Mouse (Mus musculus) mouse trophoblast stem cell (cell line): ENCODE results near the gene Clcnkb.

Source experiments
- in situ Hi-C, 2 experiments: fragments of 300-500 bp; cut with MseI, MboI; formaldehyde crosslinking; loops; 2 replicates in 1 of 2; 3 replicates in 1 of 2; pipeline ENCODE4 v1.15.1; 2025

Clcnkb gene

DNA sequence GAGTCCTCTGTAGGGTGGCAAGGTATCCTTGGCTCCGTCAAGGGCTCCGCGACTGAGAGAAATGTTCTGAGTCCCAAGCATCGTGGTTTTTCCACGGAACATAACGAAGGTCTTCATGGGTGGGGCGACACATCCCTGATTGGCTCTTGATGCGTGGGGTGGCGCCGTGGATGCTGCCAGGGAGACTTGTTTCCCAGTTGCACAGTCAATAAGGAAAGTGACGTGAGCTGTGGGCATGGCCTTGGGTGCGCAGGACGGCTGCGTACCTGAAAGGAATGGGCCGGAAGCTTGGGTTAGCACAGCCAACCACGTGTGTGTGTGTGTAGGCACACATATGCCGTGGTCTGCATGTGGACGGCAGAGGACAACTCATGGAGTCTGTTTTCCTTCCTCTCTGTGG lies 17.4 kb upstream of the Clcnkb start:
- in situ Hi-C loops = no loop called here

DNA sequence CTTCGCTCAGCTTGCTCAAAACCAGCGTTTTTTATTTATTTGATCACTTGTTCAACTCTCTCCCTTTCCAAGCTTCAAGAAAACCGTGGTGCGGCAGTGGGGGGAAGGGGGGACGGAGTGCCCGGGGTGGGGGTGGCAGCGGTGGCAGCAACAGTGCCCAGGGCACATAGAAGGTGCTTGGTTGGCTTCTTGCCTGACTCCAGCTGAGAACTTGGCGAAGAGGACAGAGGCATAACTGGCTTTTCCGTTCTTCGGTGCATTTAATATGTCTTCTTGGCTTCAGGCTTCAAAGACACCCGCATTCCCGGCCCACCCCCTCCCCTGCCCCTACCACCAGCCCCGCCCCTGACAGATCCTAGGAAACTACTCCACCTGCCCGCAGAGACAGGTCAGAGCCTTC lies 16.9 kb upstream of the Clcnkb start:
- in situ Hi-C loops = no loop called here

DNA sequence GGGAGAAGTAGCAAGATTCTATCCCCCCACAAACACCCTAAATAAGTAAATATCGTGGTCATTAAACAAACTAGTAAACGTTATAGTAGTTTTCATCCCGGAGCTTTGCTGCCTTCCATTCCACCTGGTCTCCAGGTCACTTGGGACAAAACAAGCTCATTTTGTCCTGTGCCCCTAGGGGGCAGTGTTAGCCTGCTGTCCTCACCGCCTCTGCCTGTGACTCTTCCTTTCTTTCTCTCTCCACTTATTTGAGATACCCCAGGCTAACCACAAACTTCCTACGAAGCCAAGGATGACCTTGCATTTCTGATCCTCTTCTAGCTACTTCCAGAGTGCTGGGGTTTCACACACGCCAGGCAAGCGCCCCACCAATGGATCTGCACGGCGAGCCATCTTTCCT lies 15.2 kb upstream of the Clcnkb start:
- in situ Hi-C loops = no loop called here

DNA sequence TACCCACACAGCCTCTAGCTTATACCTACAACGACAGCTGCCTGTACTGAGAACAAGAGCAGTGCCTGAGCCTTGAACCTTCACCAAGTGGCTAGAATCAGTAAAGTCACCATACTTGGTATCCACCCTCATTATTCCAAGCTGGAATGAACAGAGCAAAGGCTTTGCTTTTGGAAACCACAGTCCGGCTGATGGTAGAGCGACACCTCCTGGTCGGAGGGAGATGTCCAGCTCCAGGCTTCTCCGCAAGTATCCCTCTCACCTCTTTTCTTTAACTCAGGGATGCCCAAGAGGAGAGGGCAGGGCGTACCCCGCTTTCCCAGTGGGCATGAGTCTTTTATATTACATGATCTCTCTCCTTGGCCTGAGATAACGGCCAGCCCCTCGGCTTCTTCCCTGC lies 14.0 kb upstream of the Clcnkb start:
- in situ Hi-C loops = loop anchor here in 1 of 2 experiments (5.0 kb wide), 1 partner anchor 38 kb away; no protein-coding TSS in a partner anchor

DNA sequence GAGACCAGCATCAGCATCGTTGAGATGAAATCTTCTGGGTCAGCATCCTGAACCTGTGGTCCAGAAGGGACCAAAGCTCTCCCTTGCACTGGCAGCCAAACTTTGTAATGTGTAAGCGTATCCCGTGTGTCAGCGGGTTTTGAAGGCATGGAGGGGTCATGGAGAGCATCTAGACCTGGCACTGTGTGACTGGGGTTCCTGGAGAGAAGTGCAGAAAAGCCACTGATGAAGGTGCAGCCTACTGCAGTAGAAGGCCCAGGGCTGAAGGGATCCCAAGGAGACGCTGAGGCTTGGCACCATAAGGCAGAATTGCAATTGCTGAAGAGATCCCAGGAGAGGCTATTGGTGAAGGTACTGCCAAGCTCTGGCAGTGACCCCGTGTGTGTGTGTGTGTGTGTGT lies 13.6 kb upstream of the Clcnkb start:
- in situ Hi-C loops = loop anchor here in 1 of 2 experiments (5.0 kb wide), 1 partner anchor 37 kb away; no protein-coding TSS in a partner anchor

DNA sequence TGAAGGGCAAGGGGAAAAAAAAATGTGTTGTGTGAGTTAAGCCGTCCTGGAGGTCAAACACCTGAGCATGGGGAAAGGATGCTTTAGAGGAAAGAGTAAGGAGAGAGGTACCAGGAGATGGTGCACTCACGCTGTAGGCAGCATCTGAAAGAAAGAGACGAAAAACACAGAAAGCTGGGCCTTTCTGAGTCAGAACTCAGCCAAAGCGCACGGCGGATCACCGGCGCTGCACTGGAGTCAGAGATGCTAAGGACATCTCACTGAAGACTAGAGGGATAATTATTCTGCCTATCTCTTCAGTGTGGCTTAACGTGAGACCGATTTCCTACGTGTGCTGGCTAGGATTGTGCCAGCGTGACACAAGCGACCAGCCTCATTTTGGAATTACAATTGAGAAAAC lies 12.1 kb upstream of the Clcnkb start:
- in situ Hi-C loops = loop anchor here in 1 of 2 experiments (5.0 kb wide), 1 partner anchor 36 kb away; no protein-coding TSS in a partner anchor

DNA sequence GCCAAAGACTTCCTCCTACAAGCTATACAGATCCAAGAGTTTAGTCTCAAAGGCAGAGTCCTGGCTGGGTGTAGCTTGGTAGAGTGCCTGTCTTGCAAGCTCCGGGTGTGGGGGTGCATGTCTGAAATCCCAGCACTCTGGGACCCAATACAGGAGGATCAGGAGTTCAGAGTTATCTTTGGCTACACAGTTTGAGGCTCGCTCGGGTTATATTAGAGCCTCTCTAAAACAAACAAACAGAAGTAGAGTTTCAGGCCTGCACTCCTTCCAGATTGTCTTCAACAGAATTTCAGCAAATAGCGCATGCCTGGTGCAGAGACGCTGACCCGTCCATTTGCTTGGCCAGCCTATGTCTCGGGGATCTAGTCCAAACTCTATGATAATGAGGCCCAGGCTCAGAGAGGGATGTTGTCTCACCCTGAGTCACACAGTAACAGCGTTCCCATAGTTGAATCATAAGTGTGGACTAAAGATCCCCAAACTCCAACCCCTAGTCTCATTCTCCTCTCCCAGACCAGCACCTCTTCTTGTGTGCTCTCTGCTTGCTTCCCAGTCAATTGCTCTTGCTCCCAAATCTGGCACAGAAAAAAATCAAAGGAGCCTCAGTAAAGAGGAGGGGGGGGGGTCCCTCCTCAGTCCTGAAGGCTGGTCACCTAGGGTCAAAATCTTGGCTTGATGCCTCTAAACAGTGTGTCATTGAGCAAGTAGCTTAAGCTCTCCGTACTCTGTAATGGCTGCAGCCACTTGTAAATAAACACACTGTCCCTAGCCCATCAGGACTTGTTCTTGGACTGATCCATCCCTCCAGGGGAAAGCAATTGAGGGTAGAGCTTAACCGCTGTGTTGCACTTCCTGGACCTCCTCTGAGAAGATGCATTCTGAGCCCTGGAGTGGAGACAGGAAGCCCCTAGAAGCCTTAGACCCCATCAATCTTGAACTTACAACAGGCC lies 11.3 kb upstream of the Clcnkb start:
- in situ Hi-C loops = loop anchor here in 1 of 2 experiments (5.0 kb wide), 1 partner anchor 35 kb away; no protein-coding TSS in a partner anchor

DNA sequence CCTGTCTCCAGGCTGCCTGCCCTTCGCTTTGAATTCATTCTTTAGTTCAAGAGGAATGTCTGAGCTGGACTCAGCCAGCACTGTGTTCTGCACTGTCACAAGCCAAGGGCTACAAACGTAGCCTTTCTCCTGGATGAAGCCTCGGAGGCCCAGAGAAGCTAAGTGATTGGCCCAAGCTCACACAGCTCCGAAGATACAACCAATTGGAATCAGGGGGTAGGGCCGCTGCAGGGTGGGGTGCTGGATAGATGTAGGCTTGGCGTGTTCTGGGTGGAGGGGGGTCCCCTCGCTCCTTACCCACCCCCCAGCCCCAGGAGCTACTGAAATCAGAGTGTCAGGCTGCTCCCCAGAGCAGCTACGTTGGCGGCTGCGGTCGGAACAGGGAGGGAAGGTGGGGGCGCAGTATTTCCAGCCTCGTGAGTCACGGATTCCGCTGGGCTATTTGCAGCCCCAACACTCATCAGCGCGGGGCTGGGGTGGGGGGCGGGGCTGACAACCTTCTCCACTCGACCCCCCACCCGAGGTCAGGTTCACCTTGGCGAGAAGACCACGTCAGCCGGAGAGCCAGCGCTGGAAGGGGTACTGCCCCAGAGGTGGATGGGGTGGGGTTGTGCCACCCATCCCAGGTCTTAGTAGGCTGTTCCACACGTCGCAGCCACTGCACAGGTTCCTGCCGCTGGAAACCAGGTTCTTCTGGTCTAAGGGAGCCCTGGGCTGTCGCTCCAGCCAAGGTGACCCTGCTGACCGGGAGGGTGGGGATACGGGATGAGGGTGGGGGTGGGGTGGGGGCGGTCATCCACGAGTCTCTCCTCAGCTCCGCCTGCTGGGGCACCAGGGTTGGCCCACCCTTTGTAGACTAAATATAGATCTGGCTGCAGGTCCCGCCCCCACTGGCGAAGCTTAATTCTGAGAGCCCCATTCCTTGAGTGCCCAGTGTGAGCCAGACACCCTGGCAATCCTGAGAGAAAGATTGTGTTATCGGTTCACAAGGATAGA lies 10.0 kb upstream of the Clcnkb start:
- in situ Hi-C loops = loop anchor here in 1 of 2 experiments (5.0 kb wide), 1 partner anchor 33 kb away; no protein-coding TSS in a partner anchor

DNA sequence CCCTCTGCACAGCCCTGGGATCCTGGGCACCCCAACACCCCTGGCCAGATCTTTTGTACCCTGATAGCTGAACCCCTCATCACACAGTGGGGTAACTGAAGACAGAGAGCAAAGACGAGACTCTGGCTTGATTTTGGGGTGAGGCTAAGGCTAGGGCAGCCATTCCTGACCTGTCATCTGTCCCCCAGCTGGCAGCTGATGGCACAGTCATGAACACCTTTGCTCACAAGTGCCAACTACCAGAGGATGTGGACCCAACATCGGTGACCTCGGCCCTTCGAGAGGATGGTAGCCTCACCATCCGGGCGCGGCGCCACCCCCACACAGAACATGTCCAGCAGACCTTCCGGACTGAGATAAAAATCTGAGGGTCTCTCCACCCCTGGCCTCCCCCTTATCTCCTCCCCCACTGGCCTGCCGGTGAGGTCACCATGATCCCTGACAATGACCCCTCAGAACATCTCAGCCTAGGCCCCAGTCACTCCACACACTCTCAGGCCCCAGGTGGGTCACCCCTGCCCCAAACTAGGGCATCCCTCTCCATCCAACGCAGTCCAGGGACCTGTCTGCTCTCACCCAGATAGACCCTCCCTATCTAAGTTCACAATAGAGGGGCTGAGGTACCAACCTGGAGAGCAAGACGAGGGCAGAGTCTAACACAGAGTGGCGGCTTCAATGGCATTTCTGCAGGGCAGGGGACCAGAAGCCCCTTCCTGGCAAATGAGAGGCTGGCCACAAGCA lies 8.0 kb upstream of the Clcnkb start:
- in situ Hi-C loops = no loop called here

DNA sequence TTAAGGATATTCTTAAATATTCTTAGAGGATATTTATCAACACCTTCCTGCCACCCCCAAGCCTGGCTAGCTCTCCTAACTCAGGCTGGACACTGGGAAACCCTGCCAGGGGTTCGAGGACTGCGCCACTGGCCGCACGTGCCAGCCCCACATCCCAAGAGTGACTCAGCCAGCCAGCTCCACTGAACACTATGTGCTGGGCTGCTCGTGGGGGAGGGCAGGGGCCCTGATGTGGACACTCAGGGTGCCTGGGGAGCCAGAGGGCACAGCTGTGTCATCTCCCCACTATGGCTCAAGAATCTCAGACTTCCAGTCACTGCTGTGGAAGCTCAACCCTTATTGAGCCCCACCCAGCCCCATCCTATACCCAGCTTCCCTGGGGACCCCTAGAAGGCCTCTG lies 7.5 kb upstream of the Clcnkb start:
- in situ Hi-C loops = no loop called here

DNA sequence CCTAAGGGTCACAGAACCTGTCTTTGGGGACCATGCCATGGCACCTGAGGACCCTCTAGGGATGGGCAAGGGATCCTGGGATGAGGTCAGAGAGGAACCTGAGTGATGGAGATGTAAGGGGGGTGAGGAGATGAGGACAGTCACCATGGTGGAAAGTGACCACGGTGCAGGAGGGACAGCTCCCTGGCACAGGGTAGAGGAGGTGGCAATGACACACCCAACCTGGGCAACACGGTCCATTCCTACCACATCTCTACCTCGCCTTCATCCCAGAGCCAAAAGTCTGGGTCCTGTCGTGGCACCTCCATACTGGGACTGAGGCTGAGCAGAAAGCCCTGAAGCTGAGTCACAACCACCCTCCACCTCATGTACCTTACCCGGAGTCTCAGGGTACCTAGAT lies 7.0 kb upstream of the Clcnkb start:
- in situ Hi-C loops = no loop called here

DNA sequence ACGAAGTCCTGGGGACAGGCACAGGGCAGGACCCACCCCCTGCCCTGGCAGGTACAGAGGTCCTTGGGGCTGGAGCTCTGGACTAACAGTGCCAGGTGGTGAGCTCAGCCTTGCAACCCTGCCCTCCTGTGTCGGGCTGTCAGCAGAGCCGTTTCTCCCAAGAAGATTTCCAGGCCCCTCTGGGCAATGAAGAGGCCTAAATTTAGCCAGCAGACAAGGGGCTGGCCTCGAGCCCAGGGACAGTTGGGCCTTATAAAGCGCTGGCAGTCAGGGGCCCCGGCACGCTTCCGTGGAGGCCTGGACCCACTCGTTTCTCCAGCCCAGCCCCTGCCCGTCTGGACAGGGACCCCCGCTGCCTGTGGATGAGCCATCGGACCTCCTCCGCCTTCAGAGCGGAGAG lies 5.6 kb upstream of the Clcnkb start:
- in situ Hi-C loops = no loop called here

DNA sequence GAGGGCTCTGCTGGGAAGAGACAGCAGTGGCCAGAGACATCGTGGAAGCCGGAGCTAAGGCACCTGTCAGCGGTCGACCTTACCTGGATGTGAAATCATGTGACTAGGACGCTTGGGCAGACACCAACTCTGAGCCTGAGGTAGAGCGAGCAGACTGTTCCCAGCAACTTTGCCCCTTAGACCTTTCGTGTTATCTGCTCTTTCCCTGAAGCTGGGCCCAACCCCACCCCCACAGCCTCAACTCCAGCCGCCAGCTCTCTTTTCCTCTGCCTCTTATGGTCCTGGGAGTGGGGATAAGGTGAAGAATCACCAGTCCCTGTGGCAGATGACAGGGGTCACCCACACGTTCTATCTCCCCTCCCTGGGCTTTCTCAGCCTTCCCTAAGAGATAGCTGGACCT lies 5.1 kb upstream of the Clcnkb start:
- in situ Hi-C loops = no loop called here

DNA sequence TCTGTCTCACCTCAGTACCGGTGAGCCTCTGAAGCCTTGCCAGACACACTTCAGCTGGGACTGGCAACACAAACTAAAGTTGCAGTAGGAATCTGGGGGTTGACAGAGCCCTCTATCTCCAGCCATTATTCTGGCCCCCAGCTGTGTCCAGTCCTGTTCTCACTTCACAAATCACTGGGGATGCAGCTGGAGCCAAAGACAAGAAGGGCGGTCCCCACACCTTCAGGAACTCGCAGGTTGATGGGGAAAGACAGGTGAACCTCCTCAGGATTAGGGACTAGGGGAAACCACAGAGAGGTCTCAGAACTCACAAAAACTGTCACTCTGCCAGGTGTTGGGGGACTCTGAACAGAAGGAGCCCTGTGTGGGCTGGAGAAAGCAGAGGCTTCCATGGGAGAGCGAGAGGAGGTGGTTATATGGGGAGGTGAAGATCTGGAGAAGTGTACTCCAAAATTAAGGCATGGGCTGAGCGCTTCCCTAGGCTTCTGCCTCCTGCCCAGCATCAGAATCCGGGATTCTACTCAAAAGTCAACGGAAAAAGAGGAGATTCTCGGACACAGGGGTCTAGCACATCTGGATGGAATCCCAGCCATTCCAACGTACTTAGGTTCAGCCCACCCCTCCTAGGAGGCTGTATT lies 4.5 kb upstream of the Clcnkb start, which contains the start of gene Hspb7:
Gene Hspb7 (plus strand): TSS at position 588 of the 638 bp plus-strand sequence.
- in situ Hi-C loops = no loop called here

DNA sequence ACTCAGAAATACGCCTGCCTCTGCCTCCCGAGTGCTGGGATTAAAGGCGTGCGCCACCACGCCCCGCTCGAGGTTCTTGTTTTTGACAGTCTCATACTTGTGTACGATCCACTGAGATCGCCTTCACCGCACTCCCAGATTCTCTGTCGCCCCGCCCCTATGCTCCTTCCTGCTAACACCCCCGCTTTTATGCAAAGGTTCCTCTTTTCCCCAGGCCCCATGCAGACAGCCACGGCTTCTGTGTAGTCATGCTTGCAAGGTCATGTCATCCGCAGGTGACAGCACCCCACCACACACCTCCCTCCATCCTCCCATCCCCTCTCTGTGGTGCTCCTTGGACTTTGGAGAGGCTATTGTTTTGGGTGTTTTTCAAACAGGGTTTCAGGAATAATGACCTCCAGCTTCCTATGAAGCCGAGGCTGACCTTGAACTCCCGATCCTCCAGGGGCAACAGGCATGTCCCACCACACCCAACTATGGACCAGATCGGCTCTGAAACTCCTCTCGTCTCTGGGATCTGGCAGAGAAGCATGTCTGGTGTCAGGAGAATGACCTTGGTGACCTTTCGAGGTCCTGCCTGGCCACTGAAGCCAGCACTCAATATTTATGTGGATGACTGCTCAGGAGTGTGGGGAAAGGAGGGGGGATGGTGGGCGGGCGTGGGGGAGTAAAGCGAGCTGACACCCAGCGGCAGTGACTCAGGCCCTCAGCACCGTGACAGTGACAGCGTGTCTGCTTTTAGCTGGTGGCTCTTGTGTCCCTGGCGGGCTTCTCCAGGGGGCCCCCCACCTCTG lies 3.8 kb upstream of the Clcnkb start:
- in situ Hi-C loops = no loop called here

DNA sequence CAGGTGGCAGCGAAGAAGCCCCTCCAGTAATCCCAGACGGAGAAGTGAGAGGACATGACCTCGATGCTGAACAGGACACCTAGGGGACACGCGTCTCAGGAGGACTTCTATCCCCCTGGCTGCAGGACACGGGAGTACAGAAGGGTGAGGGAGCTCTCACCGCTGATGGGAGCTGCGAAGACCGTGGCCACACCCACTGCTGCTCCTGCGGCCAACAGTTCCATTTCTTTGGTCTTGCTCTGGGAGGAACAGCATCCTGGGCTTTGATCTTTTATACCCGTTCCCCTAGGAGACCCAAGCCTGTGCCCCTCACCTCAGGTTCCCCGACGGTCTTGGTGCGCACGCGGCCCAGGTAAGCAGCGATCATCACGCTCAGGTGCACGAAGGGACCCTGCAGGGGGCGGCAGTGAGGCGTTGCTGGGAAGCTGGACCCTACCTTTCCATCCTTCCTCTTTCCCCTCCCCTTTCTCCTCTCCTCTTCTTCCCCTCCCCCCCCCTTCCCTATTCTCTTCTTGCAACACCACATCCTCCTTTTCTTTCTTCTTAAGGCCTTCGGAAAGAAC lies 4.3 kb downstream of the Clcnkb start:
- in situ Hi-C loops = no loop called here

DNA sequence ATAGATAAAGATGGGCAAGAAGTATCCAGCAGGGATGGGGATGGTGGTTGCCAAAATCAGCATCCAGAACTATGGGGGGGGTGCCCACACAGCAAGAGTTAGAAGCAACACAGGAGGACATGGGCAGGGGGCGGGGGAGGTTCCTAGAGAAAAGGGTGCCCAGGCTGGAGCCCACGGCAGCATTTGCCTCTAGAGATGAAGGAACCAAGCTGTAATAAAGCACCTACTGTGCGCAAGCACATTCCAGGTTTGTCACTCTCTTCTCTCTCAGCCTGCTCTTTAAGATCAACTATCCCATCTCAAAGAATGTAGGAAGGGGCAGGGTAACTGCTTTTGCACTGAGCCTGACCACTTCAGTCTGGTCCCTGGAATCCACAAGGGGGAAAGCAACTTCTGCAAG lies 7.2 kb downstream of the Clcnkb start:
- in situ Hi-C loops = no loop called here

DNA sequence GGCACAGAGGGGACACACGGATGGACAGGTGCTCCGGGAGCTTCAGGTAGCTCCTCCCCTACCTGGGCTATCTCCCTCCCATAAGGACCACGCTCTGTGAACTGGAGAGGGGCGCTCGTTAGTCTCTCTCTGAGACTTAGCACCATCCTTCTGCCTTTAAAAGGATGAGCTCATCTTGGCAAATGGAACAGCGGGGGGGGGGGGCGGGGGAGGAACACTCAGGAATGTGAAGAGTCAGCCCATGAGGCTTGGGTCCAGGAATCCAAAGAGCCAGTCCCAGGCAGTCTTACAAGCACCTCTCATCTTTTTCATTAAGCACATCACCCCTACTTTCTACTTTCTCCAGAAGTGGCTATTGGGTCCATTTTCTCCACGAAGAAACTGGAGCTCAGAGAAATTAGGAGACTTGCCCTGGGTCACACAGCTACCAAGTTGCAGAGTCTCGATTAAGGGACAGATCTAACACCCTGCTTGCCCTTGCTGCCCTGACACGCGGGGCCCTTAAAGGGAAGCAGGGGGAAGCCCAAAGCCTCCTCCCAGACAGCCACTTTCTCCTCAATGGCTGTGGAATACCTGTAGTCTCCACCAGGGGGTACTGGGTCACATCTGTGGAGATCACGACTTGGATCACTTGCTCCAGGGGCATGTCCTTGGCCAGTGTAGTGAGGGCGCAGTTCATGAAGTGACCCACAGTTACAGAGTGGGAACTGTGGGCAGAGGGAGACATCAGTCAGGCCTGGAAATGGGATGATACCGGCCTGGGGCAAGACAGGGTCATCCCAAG lies 9.1 kb downstream of the Clcnkb start:
- in situ Hi-C loops = no loop called here

DNA sequence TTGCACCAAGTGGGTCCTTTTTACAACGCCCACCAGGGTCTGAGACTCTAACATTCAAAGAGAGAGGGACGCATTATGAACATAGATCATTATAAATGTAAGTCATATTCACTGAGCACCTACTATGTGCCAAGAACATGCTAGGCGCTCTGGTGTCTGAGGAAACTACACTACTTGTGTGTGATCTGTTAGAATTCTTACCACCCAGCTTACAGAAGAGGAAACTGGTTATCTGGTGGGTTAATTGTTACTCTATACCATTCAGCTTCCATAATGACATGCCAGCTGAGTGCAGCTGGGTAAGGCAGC lies 10.5 kb downstream of the Clcnkb start:
- in situ Hi-C loops = no loop called here
